Mouse (Mus musculus) myocyte (in vitro differentiated cells): Measurements from ENCODE around the gene Pex26. TPM values are rescaled to one million over a fixed set of nuclear protein-coding genes. Genes with fewer than 3 reads are reported as not detected.

ENCODE experiments used
- H3K27me3 ChIP-seq: one replicate; pipeline ENCODE4 v1.6.1; 2011; ENCODE audit not compliant: control insufficient read depth, insufficient read depth, insufficient read length
- H3K36me3 ChIP-seq: one replicate; pipeline ENCODE4 v1.6.1; 2011; ENCODE audit not compliant: control insufficient read depth, insufficient read depth
- H3K4me2 ChIP-seq: one replicate; pipeline ENCODE4 v1.6.1; 2011; ENCODE audit warnings: low read depth, control low read depth
- H3K4me3 ChIP-seq: one replicate; pipeline ENCODE4 v1.5.1; 2011; ENCODE audit warnings: mild to moderate bottlenecking, control low read depth, moderate library complexity
- H3K79me2 ChIP-seq: one replicate; pipeline ENCODE4 v1.6.1; 2011; ENCODE audit not compliant: control insufficient read depth, insufficient read depth
- H3ac ChIP-seq: one replicate; pipeline ENCODE4 v1.6.1; 2011; ENCODE audit not compliant: control insufficient read depth, insufficient read length
- CEBPB ChIP-seq: IDR thresholded peaks from 2 replicates; pipeline ENCODE4 v1.6.1; 2011; ENCODE audit warnings: mild to moderate bottlenecking, moderate library complexity; ENCODE audit not compliant: poor library complexity, insufficient read depth, severe bottlenecking
- E2F4 ChIP-seq: IDR thresholded peaks from one replicate; pipeline ENCODE4 v1.6.1; 2011; ENCODE audit warnings: mild to moderate bottlenecking, control low read depth, moderate library complexity; ENCODE audit not compliant: insufficient read depth
- MAX ChIP-seq: IDR thresholded peaks from one replicate; pipeline ENCODE4 v1.6.1; 2011; ENCODE audit warnings: low read depth, mild to moderate bottlenecking, control low read depth
- MYOD1 ChIP-seq, 3 experiments: IDR thresholded peaks; one replicate each; pipeline ENCODE4 v1.6.1; 2011; ENCODE audit warnings: control low read depth in 2 of 3, low read depth in 2 of 3, mild to moderate bottlenecking in 2 of 3, moderate library complexity in 1 of 3; ENCODE audit not compliant: insufficient read length in 2 of 3, control insufficient read depth in 1 of 3
- MYOG ChIP-seq, 3 experiments: IDR thresholded peaks; one replicate each; pipeline ENCODE4 v1.6.1; 2011; ENCODE audit warnings: control low read depth in 2 of 3, low read depth in 2 of 3, mild to moderate bottlenecking in 2 of 3; ENCODE audit not compliant: insufficient read length in 2 of 3, control insufficient read depth in 1 of 3, insufficient read depth in 1 of 3
- POLR2A ChIP-seq: IDR thresholded peaks from one replicate; pipeline ENCODE4 v1.6.1; 2011; ENCODE audit warnings: low read depth, mild to moderate bottlenecking, control low read depth, moderate library complexity; ENCODE audit not compliant: insufficient read length
- POLR2AphosphoS2 ChIP-seq: IDR thresholded peaks from one replicate; pipeline ENCODE4 v1.6.1; 2011; ENCODE audit warnings: low read depth, control low read depth; ENCODE audit not compliant: insufficient read length
- REST ChIP-seq: IDR thresholded peaks from one replicate; pipeline ENCODE4 v1.6.1; 2011; ENCODE audit warnings: mild to moderate bottlenecking, control low read depth, moderate library complexity; ENCODE audit not compliant: insufficient read depth, insufficient read length
- SRF ChIP-seq: IDR thresholded peaks from one replicate; pipeline ENCODE4 v1.6.1; 2011; ENCODE audit warnings: low read depth; ENCODE audit not compliant: control insufficient read depth, insufficient read length
- TCF12 ChIP-seq: IDR thresholded peaks from one replicate; pipeline ENCODE4 v1.6.1; 2011; ENCODE audit warnings: mild to moderate bottlenecking, control low read depth; ENCODE audit not compliant: poor library complexity, insufficient read depth, severe bottlenecking
- TCF3 ChIP-seq: IDR thresholded peaks from one replicate; pipeline ENCODE4 v1.6.1; 2011; ENCODE audit warnings: low read depth, control low read depth; ENCODE audit not compliant: insufficient read length
- USF1 ChIP-seq: IDR thresholded peaks from one replicate; pipeline ENCODE4 v1.6.1; 2011; ENCODE audit warnings: low read depth, mild to moderate bottlenecking, control low read depth, moderate library complexity
- polyA plus RNA-seq: library from polyadenylated mRNA; unstranded; fragments of >200 nt; fragmentation: generic; extraction: Trizol; gene quantifications from one replicate; pipeline ENCODE4 v1.2.1, GENCODE M21; 2012; ENCODE audit warnings: missing spikeins

Pex26 gene
- polyA plus RNA-seq, 1 experiment, result 2.0 TPM

DNA sequence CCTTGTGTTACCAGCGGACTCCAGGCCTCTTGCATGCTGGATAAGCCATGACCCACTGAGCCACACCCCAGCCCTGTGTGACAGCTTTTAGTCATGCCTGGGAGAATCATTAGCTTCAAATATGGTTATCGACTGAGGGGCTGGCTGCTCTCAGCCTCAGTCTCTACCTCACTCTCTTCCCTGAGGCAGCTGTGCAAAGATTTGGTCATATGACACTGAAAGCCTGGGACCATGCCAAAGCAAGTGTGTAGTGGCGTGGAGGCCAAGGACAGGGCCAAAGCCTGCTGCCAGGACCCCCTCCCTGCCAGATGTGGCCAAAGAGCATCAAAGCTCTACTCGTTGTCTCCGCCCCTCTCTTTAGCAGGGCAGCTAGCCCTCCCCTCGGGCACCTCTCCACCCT, 31.7 kb upstream of the Pex26 start:
- Histone ChIP-seq H3ac (no peak overlapping the region), H3K36me3 (no peaks in the 10 kb centered on the region), H3K4me2 (no peak overlapping the region), H3K79me2 (no peaks in the 10 kb centered on the region), H3K4me3 (no peak overlapping the region), H3K27me3 (no peaks in the 10 kb centered on the region)
- TF ChIP-seq CEBPB (no peak), E2F4 (no peak), POLR2AphosphoS2 (no peak), TCF12 (no peak), MAX (no peak), USF1 (no peak), SRF (no peak), MYOD1 (IDR thresholded peaks at IDR 0.05; ENCODE audit: control insufficient read depth in 1 of 3, insufficient read length in 2 of 3, low read depth in 2 of 3) (no peak), POLR2A (no peak), MYOG (IDR thresholded peaks at IDR 0.05; ENCODE audit: control insufficient read depth in 1 of 3, insufficient read depth in 1 of 3, insufficient read length in 2 of 3, low read depth in 2 of 3) (no peak), TCF3 (no peak), REST (no peak)

DNA sequence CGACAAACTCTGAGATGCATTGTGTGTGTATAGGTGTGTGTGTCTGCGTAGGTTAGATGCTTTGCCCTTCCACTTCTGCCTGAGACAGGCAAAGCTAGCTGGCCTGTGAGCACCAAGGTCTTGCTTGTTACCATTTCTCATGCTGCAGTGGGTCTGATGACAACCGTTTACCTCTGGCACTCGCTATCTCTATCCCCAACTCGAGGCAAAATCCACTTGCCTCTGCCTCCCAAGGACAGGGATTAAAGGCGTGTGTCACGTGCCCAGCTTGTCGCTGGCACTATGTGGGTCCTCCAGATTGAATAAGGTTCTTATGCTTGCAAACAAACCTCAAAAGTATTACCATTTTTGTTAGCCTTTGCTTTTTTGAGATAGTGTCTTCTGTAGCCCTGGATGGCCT, 30.3 kb upstream of the Pex26 start:
- no peak overlapping the region for H3ac ChIP-seq
- no peak overlapping the region for H3K4me2 ChIP-seq
- no peaks in the 10 kb centered on the region for H3K27me3 ChIP-seq
- no peaks in the 10 kb centered on the region for H3K36me3 ChIP-seq
- no peak overlapping the region for H3K4me3 ChIP-seq
- TF ChIP-seq TCF3, result no peak
- TF ChIP-seq E2F4, result no peak
- no peaks in the 10 kb centered on the region for H3K79me2 ChIP-seq

DNA sequence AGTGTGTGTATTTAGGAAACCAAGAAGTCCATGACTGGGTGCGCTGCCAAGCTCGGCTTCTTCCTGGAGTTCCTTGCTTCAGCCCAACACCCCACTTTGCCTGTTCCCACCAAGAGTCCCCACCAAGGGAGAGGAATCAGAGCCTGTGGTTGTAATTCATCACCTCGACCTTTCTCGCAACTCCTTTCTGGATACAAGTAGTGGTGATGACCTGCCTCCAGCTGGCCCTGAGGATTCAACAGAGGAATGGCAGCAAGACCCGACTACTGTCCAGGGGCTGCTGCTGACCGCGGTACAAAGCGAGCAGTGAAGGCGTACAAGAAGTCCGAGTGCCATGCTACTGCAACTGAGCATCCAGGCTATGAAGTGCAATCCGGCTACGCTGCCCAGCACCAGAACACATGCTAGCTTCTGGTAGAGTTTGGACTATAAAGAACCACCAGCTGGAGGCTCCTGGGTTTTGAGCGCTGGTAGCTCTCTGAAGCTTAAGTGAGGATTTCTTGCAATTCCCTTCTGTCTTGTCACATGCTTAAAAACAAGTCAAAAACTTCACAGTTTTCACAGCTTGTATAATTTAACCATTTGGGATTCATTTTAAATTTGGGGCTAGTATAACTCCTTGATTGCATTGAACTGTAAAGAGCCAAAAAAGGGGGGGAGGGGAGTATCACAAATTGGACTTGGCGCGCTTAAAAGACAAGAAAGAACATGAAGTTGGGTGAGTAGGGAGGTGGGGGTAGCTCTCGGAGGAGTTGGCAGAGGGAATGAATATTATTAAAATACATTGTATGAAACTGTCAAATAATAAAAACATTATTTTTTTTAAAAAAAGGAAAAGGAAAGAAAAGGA, 28.8 kb upstream of the Pex26 start:
- H3K27me3 ChIP-seq, result no peaks in the 10 kb centered on the region
- H3K36me3 ChIP-seq, result no peaks in the 10 kb centered on the region
- no peaks in the 10 kb centered on the region for H3K79me2 ChIP-seq
- no peak overlapping the region for H3K4me3 ChIP-seq
- H3K4me2 ChIP-seq, result no peak overlapping the region
- no peak overlapping the region for H3ac ChIP-seq
- no peak for TF ChIP-seq SRF
- no peak for TF ChIP-seq POLR2A
- no peak for TF ChIP-seq E2F4
- TF ChIP-seq MAX, result no peak
- TF ChIP-seq USF1, result no peak
- TF ChIP-seq REST, result no peak
- TF ChIP-seq POLR2AphosphoS2, result no peak
- no peak for TF ChIP-seq MYOD1 (IDR thresholded peaks at IDR 0.05; ENCODE audit: control insufficient read depth in 1 of 3, insufficient read length in 2 of 3, low read depth in 2 of 3)
- no peak for TF ChIP-seq TCF12
- no peak for TF ChIP-seq MYOG (IDR thresholded peaks at IDR 0.05; ENCODE audit: control insufficient read depth in 1 of 3, insufficient read depth in 1 of 3, insufficient read length in 2 of 3, low read depth in 2 of 3)
- no peak for TF ChIP-seq TCF3
- no peak for TF ChIP-seq CEBPB

DNA sequence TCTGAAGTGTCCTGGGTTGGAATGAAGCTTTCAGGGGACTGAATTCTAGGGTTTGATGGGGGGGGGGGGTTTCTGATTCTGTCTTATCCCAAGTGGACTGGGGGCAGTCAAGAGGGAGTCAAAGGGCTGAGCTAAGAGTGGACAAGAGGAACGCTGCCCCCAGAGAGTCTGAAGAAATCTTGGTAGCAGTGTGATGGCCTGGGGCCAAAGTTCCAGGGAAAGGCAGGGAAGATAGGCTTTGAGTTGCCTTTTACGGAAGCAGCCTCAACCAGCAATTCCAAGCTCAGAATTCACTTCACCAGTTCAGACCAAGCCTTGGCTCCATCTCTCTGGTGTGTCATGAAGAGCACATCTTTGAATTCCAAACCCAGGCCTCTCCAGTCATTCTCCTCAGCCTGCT, 27.4 kb upstream of the Pex26 start:
- no peak overlapping the region for H3ac ChIP-seq
- H3K36me3 ChIP-seq, result no peaks in the 10 kb centered on the region
- no peak overlapping the region for H3K4me3 ChIP-seq
- TF ChIP-seq POLR2A, result no peak
- TF ChIP-seq TCF3, result no peak
- no peak for TF ChIP-seq SRF
- no peak for TF ChIP-seq MYOD1 (IDR thresholded peaks at IDR 0.05; ENCODE audit: control insufficient read depth in 1 of 3, insufficient read length in 2 of 3, low read depth in 2 of 3)
- TF ChIP-seq CEBPB, result no peak
- TF ChIP-seq TCF12, result no peak
- TF ChIP-seq USF1, result no peak
- no peak for TF ChIP-seq REST
- TF ChIP-seq POLR2AphosphoS2, result no peak
- no peak for TF ChIP-seq MYOG (IDR thresholded peaks at IDR 0.05; ENCODE audit: control insufficient read depth in 1 of 3, insufficient read depth in 1 of 3, insufficient read length in 2 of 3, low read depth in 2 of 3)
- no peak for TF ChIP-seq MAX
- no peak for TF ChIP-seq E2F4
- H3K4me2 ChIP-seq, result no peak overlapping the region
- H3K27me3 ChIP-seq, result no peaks in the 10 kb centered on the region
- no peaks in the 10 kb centered on the region for H3K79me2 ChIP-seq

DNA sequence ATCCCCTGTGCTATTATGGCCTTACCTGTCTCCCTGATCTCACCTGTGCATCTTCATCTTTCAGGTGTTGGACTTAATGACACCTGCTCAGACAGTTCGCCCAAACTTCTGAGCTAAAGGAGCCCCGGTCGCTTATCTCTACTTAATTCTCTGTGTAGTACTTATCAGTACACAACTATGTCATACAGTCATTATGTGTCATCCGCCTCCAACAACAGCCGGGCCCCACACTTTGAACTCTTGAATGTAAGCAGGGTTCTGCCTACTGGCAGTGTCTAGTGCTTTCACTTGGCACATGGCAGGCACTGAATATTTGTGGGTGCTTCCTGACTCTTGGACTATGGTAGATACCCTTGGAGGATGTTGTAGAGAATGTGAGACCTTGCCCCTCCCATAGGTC, 23.9 kb upstream of the Pex26 start:
- no peaks in the 10 kb centered on the region for H3K27me3 ChIP-seq
- no peak for TF ChIP-seq E2F4
- no peak for TF ChIP-seq TCF3
- no peaks in the 10 kb centered on the region for H3K36me3 ChIP-seq
- no peaks in the 10 kb centered on the region for H3K79me2 ChIP-seq
- H3K4me2 ChIP-seq, result peak overlapping the region; percentile 57
- no peak overlapping the region for H3ac ChIP-seq
- no peak overlapping the region for H3K4me3 ChIP-seq
